Mouse (Mus musculus) stomach, embryonic 14.5 days (tissue): Measurements from ENCODE around the gene St6gal1. TPM values are rescaled to one million over a fixed set of nuclear protein-coding genes. Genes with fewer than 3 reads are reported as not detected.

Experiments used
- ATAC-seq: fragments of 200-750 bp; cut with Nextera tagmentation; 2 replicates; pipeline ENCODE4 v1.8.0; 2017; ENCODE audit warnings: low read depth, moderate TSS enrichment; ENCODE audit not compliant: insufficient number of reproducible peaks, insufficient read depth, low FRiP score
- H3K27ac ChIP-seq: fragments of 300-500 bp; sonication (generic); 2 replicates; pipeline ENCODE4 v1.5.1; 2014; ENCODE audit warnings: mild to moderate bottlenecking, low read length, moderate library complexity, mixed read lengths
- H3K27me3 ChIP-seq: fragments of 300-500 bp; sonication (generic); 2 replicates; pipeline ENCODE4 v1.6.1; 2014; ENCODE audit warnings: low read length, control low read depth, mixed read lengths; ENCODE audit not compliant: control insufficient read depth, insufficient read depth
- H3K36me3 ChIP-seq: fragments of 300-500 bp; sonication (generic); 2 replicates; pipeline ENCODE4 v1.6.1; 2014; ENCODE audit warnings: mild to moderate bottlenecking, control low read depth, low read length, moderate library complexity, mixed read lengths; ENCODE audit not compliant: control insufficient read depth, insufficient read depth
- H3K4me1 ChIP-seq: fragments of 300-500 bp; sonication (generic); 2 replicates; pipeline ENCODE4 v1.6.1; 2014; ENCODE audit warnings: low read length, control low read depth, mixed read lengths; ENCODE audit not compliant: control insufficient read depth, insufficient read depth
- H3K4me2 ChIP-seq: fragments of 300-500 bp; sonication (generic); replicated peaks from 2 replicates; pipeline ENCODE4 v1.6.1; 2014; ENCODE audit warnings: low read depth, low read length, control low read depth
- H3K4me3 ChIP-seq: fragments of 300-500 bp; sonication (generic); 2 replicates; pipeline ENCODE4 v1.5.1; 2014; ENCODE audit warnings: low read depth, low read length, control low read depth
- H3K9ac ChIP-seq: fragments of 300-500 bp; sonication (generic); replicated peaks from 2 replicates; pipeline ENCODE4 v1.6.1; 2014; ENCODE audit warnings: low read depth, mild to moderate bottlenecking, control low read depth, low read length, moderate library complexity, mixed read lengths
- H3K9me3 ChIP-seq: fragments of 300-500 bp; sonication (generic); 2 replicates; pipeline ENCODE4 v1.6.1; 2016; ENCODE audit warnings: low read depth, low read length, control low read depth; ENCODE audit not compliant: control insufficient read depth
- WGBS: fragments of 180-500 bp; shearing (Covaris S2); extraction: QIAGEN DNeasy Blood & Tissue Kit; methylation state at CpG from one replicate; pipeline ENCODE4 v1.1.7; 2014; 5-methylcytosine and 5-hydroxymethylcytosine counted together
- polyA plus RNA-seq: library from polyadenylated mRNA; unstranded; fragments of >200 nt; fragmentation: Nextera tagmentation; extraction: Ambion mirVana; gene quantifications from 2 replicates; pipeline ENCODE4 v1.2.1, GENCODE M21; 2014

St6gal1 gene
- polyA plus RNA-seq, 1 experiment from 2014 or later: 25.7 TPM

DNA sequence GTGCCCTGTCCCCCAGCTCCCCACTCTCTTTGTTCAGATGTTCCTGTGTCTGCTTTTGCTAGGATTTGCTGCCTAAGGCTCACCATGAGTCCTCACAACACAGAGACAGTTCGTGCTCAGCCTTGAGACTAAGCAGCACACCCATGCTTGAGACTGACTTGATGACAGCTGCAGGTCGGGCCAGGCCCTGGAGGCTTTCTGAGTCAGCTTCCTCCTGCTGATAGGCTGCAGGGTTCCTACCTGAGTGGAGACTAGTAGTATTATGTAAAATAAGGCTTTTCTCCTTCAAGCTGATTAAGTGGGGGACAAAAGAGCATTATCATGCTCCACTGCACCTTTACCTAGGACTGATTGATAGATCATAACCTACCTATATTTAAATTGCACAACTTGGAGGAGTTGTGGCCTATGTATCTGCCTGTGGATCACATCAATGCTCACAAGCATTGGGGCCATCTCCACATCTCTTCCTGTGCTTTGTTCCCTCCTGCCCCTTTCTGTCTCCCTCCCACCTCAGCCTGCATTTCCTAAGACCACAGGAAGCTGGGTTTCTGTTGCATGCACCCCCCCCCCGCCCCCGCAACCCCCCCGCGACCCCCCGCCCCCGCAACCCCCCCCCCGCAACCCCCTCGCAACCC is 37.7 kb downstream of the St6gal1 start:
- Histone ChIP-seq H3K9me3 (no peaks in the 10 kb centered on the region), H3K9ac (no peak overlapping the region), H3K4me2 (no peak overlapping the region), H3K36me3 (no peaks in the 10 kb centered on the region; the same call in 1 of the 2 replicates), H3K27me3 (no peaks in the 10 kb centered on the region), H3K4me3 (no peak overlapping the region), H3K4me1 (peaks cover 10% of the 10 kb centered on the region; the same call in 1 of the 2 replicates), H3K27ac (no peak overlapping the region)
- WGBS: 31% methylated on average over 3 of the region's 10 CpGs
- ATAC-seq: no peak

DNA sequence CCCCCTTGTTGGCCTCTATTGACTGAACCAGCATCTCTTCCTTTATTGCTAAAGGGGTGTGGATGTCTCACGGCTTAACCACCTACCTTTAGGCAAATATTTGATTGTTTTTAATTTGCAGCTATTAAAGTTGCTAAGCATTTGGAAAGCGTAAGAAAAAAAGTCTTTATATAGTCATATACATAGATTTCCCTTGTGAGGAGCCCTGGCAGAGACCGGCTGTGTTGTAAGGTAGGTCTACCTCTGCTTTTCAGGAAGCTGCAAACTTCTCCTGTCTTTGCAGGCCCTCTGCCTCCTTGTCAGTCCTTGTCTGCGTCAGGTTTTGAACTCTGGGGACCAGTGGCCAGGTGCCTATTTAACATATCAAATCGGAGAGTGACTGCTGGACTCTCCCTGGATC is 38.3 kb downstream of the St6gal1 start:
- Histone ChIP-seq H3K4me3 (no peak overlapping the region), H3K9me3 (no peaks in the 10 kb centered on the region), H3K4me2 (no peak overlapping the region), H3K36me3 (no peaks in the 10 kb centered on the region; the same call in 1 of the 2 replicates), H3K4me1 (peaks cover 10% of the 10 kb centered on the region; the same call in 1 of the 2 replicates), H3K9ac (no peak overlapping the region), H3K27ac (no peak overlapping the region), H3K27me3 (no peaks in the 10 kb centered on the region)
- 57% methylated on average over 5 of the region's 5 CpGs for WGBS
- ATAC-seq: no peak

- H3K9ac ChIP-seq: no peak overlapping the region
- H3K4me3 ChIP-seq: no peak overlapping the region
- ATAC-seq: no peak
- no peak overlapping the region for H3K27ac ChIP-seq
- 91% methylated on average over 12 of the region's 12 CpGs for WGBS
- no peaks in the 10 kb centered on the region for H3K27me3 ChIP-seq
- no peak overlapping the region for H3K4me2 ChIP-seq
- no peaks in the 10 kb centered on the region for H3K9me3 ChIP-seq
- no peaks in the 10 kb centered on the region; the same call in 1 of the 2 replicates for H3K36me3 ChIP-seq
- peaks cover 10% of the 10 kb centered on the region for H3K4me1 ChIP-seq
These were observed 40.5 kb downstream of the St6gal1 start for GRCm38 (mm10) chr16:23264999-23265398.

GRCm38 (mm10) chr16:23265481-23265880 is 40.9 kb downstream of the St6gal1 start:
- H3K9ac ChIP-seq: no peak overlapping the region
- no peaks in the 10 kb centered on the region for H3K9me3 ChIP-seq
- no peaks in the 10 kb centered on the region for H3K27me3 ChIP-seq
- no peak overlapping the region for H3K4me3 ChIP-seq
- no peaks in the 10 kb centered on the region; the same call in 1 of the 2 replicates for H3K36me3 ChIP-seq
- no peak for ATAC-seq
- H3K27ac ChIP-seq: no peak overlapping the region
- peaks cover 15% of the 10 kb centered on the region for H3K4me1 ChIP-seq
- H3K4me2 ChIP-seq: no peak overlapping the region
- WGBS: 84% methylated on average over 6 of the region's 6 CpGs

- Histone ChIP-seq H3K4me3 (no peak overlapping the region), H3K36me3 (no peaks in the 10 kb centered on the region; the same call in 1 of the 2 replicates), H3K4me2 (no peak overlapping the region), H3K27ac (no peak overlapping the region), H3K9ac (no peak overlapping the region), H3K4me1 (peaks cover 23% of the 10 kb centered on the region), H3K27me3 (no peaks in the 10 kb centered on the region), H3K9me3 (no peaks in the 10 kb centered on the region)
- ATAC-seq: no peak
- 88% methylated on average over 11 of the region's 11 CpGs for WGBS
These were observed 41.8 kb downstream of the St6gal1 start for GRCm38 (mm10) chr16:23266293-23266692.

DNA sequence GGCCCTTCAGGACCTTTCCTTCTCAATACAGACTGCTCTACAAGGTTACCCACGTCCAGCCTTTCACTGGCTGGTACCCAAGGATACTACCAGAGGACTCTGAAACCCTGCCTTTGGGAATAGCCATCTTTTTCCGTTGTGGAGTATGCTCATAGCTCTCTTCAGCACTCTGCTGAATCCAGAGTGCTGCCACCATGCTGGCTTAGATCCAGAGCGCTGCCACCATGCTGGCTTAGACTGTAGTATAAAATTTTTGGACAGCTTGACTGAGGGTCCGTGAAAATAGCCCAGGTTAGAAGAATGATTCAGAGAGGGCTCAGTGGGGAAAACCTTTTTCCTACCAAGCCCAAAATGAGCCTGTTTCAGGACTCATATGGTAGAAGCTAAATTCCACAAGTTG is 42.4 kb downstream of the St6gal1 start:
- WGBS: 85% methylated on average over 4 of the region's 4 CpGs
- no peak for ATAC-seq
- Histone ChIP-seq H3K4me3 (no peak overlapping the region), H3K36me3 (no peaks in the 10 kb centered on the region), H3K27ac (no peak overlapping the region), H3K4me2 (no peak overlapping the region), H3K4me1 (peaks cover 28% of the 10 kb centered on the region), H3K27me3 (no peaks in the 10 kb centered on the region), H3K9me3 (no peaks in the 10 kb centered on the region), H3K9ac (no peak overlapping the region)

DNA sequence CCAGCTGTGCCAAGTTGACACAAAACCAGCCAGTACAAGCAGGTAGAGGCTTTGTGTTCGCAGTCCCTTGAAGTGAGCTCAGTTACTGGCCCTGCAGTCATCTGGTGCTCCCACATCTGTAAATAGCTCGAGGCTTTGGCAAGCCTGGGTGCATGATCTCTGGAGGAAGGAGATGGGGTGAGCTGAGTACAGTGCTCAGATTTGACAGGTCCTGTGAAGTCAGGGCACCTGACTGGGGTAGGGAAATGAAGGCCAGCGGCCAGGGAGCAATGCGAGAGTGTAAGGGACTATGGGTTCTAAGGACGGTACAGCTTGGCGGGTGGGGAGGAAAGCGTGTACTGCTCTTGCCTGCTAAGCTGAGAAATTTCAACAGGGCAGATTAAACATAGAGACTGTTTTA is 43.7 kb downstream of the St6gal1 start:
- Histone ChIP-seq H3K4me1 (peaks cover 37% of the 10 kb centered on the region), H3K9ac (no peak overlapping the region), H3K27me3 (no peaks in the 10 kb centered on the region), H3K27ac (no peak overlapping the region), H3K9me3 (no peaks in the 10 kb centered on the region), H3K36me3 (no peaks in the 10 kb centered on the region), H3K4me2 (no peak overlapping the region), H3K4me3 (no peak overlapping the region)
- 90% methylated on average over 7 of the region's 7 CpGs for WGBS
- ATAC-seq: no peak

DNA sequence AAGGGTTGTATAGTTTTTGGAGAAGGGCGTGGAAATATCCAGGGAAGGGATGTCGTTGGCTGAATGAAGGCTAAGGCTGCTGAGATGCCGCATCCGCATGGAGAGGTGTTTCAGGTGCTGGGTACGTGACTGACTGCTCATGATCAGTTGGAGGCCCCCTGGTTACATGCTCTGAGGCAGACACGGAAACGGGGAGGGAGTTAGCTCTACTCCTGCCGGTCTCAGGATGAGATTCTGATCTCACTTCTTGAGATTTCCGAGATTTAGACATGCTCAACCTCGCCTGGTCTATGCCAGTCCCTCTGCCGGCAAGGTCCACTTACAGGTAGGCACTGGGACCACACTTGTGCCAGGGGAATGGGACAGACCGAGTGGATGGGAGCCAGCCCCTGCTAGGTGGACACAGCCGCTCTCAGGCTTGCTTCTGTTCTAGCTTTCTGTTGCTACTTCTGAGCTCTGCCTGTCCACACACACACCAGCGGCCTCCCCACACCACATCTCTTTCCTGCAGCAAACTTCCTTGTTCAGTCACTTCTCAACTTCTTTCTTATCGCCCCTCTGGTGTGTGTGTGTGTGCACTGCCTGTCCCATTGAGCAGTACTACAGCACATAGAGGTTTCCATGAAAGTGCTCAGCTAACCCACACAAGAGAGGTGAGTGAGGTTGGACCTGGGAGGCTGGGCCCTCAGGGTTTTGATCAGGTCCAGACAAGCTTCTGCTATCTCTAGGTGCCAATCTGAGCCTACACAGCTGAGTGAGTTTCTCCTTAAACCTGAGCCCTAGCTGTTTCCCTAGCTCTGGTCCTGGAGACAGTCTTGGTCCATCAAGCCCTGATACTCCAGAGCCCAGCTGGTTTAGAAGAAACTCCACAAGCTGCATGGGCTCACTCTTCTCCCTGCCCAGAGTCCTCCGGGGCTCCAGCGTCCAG is 44.8 kb downstream of the St6gal1 start:
- peak; percentile 47 for ATAC-seq
- H3K27me3 ChIP-seq: no peaks in the 10 kb centered on the region
- H3K4me2 ChIP-seq: no peak overlapping the region
- H3K36me3 ChIP-seq: no peaks in the 10 kb centered on the region
- peaks cover 42% of the 10 kb centered on the region for H3K4me1 ChIP-seq
- no peak overlapping the region for H3K4me3 ChIP-seq
- H3K27ac ChIP-seq: no peak overlapping the region; the same call in 1 of the 2 replicates
- 73% methylated on average over 17 of the region's 17 CpGs for WGBS
- H3K9ac ChIP-seq: no peak overlapping the region
- no peaks in the 10 kb centered on the region for H3K9me3 ChIP-seq
